Mouse (Mus musculus): ENCODE data around the gene Mark3.

DNA sequence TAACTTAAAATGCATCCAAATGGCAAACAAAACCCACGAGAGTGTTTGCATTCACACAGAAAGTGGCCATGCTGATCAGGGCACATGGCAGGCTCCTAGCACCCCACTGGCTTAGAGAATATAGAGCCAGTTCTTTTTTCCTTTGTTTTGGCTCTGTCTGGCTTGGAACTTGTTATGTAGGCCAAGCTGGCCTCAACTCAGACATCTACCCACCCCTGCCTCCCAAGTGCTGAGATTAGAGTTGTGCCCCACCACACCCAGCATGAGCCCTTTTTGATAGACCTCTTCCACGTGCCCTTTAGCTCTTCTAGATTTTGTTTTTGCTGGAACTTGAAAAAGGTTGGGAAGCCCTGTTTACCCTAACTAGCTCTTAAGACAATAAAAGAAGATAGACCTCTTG, 19.5 kb downstream of the Mark3 start:
- no peak for TF ChIP-seq CTCF (IDR thresholded peaks at IDR 0.05; ENCODE audit: borderline replicate concordance, insufficient read depth, low read depth, low read length)
- TF ChIP-seq POLR2A (IDR thresholded peaks at IDR 0.05; ENCODE audit: borderline replicate concordance, insufficient read depth, low read length): no peak
